Mouse (Mus musculus) thymus, postnatal 0 days (tissue): ENCODE results near the gene Vcan. TPM values are rescaled to one million over a fixed set of nuclear protein-coding genes. Genes with fewer than 3 reads are reported as not detected.
A peak's percentile ranks its signal among the peaks of the same experiment; 100 is the strongest.
"Not testable (repeated sequence)": the region's sequence is repeated elsewhere in the genome, so short reads cannot be mapped to it uniquely, and the experiment has no call there.

Source experiments
- DNase-seq: peaks from one replicate; pipeline ENCODE4 v3.0.0-alpha.2; 2015; ENCODE audit warnings: low spot score
- polyA plus RNA-seq: library from polyadenylated mRNA; unstranded; fragments of >200 nt; fragmentation: Nextera tagmentation; extraction: Ambion mirVana; gene quantifications from 2 replicates; pipeline ENCODE4 v1.2.1, GENCODE M21; 2015

Gene Vcan
- 1.9 and 2.6 TPM in 2 replicates for polyA plus RNA-seq

GRCm38 (mm10) chr13:89741766-89742685, at the start of gene Vcan:
Gene Vcan (minus strand): TSS chr13:89742509.
- peak; percentile 16 for DNase-seq

GRCm38 (mm10) chr13:89791475-89791874, 49.2 kb upstream of the Vcan start:
- DNase-seq: no peak

- DNase-seq: no peak
Measured at GRCm38 (mm10) chr13:89782886-89783285, 40.6 kb upstream of the Vcan start.

- DNase-seq: no peak
Measured at GRCm38 (mm10) chr13:89780276-89780675, 38.0 kb upstream of the Vcan start.

- DNase-seq: no peak
Measured at GRCm38 (mm10) chr13:89779208-89779911, 37.1 kb upstream of the Vcan start.

- DNase-seq: no peak
Measured at GRCm38 (mm10) chr13:89777764-89778163, 35.5 kb upstream of the Vcan start.

GRCm38 (mm10) chr13:89777146-89777545, 34.8 kb upstream of the Vcan start:
- no peak for DNase-seq

GRCm38 (mm10) chr13:89766551-89766950, 24.2 kb upstream of the Vcan start:
- no peak for DNase-seq

- peak; percentile 15 for DNase-seq
Measured at GRCm38 (mm10) chr13:89765966-89766365, 23.7 kb upstream of the Vcan start.

- DNase-seq: no peak
Measured at GRCm38 (mm10) chr13:89762339-89762738, 20.0 kb upstream of the Vcan start.

GRCm38 (mm10) chr13:89756347-89756746, 14.0 kb upstream of the Vcan start:
- DNase-seq: no peak

- not testable (repeated sequence) for DNase-seq
Measured at GRCm38 (mm10) chr13:89750562-89750961, 8.3 kb upstream of the Vcan start.

GRCm38 (mm10) chr13:89743201-89743600, 892 bp upstream of the Vcan start:
- DNase-seq: no peak

GRCm38 (mm10) chr13:89742686-89743200, 434 bp upstream of the Vcan start:
- DNase-seq: no peak

- no peak for DNase-seq
Measured at GRCm38 (mm10) chr13:89741116-89741551, 1.2 kb downstream of the Vcan start.

- DNase-seq: peak; percentile 64
Measured at GRCm38 (mm10) chr13:89740243-89741115, 1.8 kb downstream of the Vcan start.

GRCm38 (mm10) chr13:89739696-89740242, 2.5 kb downstream of the Vcan start:
- DNase-seq: no peak

GRCm38 (mm10) chr13:89738776-89739695, 3.3 kb downstream of the Vcan start:
- peak; percentile 70 for DNase-seq

GRCm38 (mm10) chr13:89738275-89738674, 4.0 kb downstream of the Vcan start:
- no peak for DNase-seq

- DNase-seq: no peak
Measured at GRCm38 (mm10) chr13:89735111-89735510, 7.2 kb downstream of the Vcan start.
